Mouse (Mus musculus) cerebellum, postnatal 36 days (tissue): ENCODE measurements around the gene Lurap1.
A peak's percentile ranks its signal among the peaks of the same experiment; 100 is the strongest.

Experiments used
- DNase-seq, 2 experiments: peaks; one replicate each; pipeline ENCODE4 v3.0.0; 2021 to 2022; ENCODE audit warnings: mixed read lengths in 2 of 2

Gene Lurap1

DNA sequence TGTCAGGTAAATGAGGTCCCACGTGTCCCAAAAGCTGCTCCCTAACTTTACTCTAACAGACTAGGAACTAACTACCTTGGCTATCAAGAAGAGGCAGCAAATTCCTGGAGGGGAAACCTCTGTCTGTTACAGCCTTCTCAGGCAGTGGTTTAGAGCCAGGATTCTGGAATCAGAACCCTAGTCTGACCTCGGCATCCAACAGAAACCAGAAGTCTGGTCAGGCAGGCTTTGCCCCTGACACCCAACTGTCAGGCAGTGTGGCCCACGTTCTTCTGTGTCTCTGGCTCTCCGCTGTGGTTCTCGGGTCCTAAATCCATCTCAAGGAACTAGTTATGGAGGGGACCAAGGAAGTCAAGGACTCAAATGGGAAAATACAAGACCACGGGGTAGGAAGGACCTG lies at the start of gene Lurap1:
Gene Lurap1 (minus strand): TSS at position 101 of the 400 bp plus-strand sequence.
- DNase-seq: no peak

GRCm38 (mm10) chr4:116198422-116198821 lies 47.3 kb upstream of the Lurap1 start:
- peak; percentile 33 to 47 for DNase-seq

DNA sequence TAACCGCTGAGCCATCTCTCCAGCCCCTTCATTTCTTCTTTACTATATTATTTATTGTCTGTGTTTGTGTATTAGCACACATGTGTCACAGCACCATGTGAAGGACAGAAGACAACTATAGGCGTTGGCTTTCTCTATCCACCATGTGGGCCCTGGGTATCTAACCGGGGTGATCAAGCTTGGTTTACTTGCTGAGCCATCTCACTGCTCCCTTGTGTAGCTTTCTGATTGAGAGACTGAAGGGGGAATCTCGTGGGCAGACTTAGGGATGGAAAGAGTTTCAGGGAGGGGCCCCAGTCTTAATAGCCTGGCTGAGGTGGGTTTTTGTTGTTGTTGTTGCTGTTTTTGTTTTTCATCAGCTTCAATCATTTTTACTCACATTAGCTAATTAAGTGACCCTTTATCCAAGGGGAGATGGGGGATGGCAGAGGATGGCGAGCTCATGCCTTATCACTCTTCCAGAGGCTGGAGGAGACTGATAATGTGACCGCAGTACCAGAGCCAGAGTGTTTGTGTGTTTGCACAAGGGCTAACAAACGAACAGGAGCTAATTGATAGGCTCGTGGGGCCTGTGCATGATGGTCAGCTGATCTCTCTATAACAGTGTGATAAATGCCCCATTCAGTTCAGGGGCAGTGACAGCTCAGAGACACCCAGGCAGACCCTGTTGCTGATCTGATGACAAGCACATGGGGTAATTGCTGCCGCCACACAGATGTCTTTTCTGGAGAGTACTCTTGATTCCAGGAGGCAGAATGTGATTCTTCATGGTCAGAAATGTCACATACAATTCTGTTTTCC lies 42.6 kb upstream of the Lurap1 start:
- no peak for DNase-seq

- no peak for DNase-seq
Observed at GRCm38 (mm10) chr4:116192286-116192835, 41.2 kb upstream of the Lurap1 start.

- peak in 1 of 2 experiments; percentile 31 for DNase-seq
Observed at GRCm38 (mm10) chr4:116185083-116185482, 33.9 kb upstream of the Lurap1 start.

GRCm38 (mm10) chr4:116182745-116183144 lies 31.6 kb upstream of the Lurap1 start:
- DNase-seq: peak; percentile 72 to 77

DNA sequence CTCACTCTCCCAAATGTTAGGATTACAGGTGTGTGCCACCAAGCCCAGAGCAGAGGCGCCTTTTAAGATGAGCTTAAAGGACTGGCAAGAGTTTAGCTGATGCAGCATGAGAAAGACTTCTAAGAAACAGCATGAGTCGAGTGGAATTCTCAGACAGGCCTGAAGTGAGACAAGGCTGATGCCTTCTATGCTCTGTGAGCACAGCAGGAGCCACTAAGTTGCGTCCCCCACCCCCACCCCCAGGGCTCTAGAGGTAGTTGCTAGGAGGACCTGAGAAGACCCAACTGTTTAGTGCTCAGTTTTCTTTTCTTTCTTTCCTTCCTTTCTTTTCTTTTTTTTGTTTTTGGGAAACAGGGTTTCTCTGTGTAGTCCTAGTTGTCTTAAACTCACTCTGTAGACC lies 30.9 kb upstream of the Lurap1 start:
- no peak for DNase-seq

DNA sequence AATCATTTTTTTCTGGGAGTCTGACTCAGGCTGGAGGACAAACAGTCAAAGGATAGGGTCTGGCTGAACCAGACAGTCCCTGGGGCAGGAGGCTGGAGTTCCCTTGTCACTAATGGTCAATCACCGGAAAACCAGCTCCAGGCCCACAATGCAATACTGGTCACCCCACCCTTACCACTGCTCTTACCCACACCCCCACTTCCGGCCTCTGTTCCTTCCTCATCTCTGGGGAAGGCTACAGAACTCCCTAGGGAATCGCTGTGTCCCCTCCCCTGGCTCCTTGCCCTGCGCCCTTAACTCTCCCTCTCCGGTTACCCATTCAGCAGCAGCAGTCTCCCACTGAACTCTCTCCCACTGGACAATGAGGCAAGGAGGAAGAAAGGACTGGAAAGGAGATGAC lies 26.0 kb upstream of the Lurap1 start:
- DNase-seq: peak; percentile 56 to 67

- peak; percentile 98 to 99 for DNase-seq
Observed at GRCm38 (mm10) chr4:116176543-116176988, 25.4 kb upstream of the Lurap1 start.

- DNase-seq: peak; percentile 68 to 79
Observed at GRCm38 (mm10) chr4:116175711-116176542, 24.8 kb upstream of the Lurap1 start.

- DNase-seq: peak; percentile 28 to 53
Observed at GRCm38 (mm10) chr4:116175136-116175535, 24.0 kb upstream of the Lurap1 start.

DNA sequence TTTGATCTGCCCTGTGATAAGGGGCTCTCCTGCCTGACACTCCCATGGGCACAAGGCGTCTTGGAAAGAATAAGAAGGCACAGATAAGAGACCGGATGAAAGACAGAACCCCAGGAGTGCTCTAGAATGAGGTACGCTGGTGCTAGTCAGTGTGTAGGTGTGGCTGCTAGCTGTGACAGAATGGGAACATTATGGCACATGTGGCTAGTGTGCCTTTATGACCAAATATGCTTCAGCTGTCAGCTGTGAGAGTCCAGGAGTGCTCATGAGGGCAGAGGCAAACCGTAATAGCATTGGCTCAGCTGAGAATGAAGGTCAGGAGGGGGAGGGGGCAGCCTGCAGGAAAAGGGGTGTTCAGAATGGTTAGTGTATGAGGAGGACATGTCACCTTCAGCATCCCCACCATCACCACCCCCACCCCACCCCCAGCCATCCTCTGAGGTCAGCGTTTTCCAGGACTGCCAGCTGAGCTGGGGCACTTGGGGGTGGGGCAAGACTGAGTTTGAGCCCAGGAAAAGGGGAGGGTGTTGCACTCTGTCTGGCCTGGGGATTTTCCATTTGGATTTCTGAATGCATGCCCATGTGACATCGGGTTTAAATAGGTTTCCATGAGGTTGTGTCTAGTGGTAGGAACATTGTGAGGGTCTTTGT lies 23.5 kb upstream of the Lurap1 start:
- DNase-seq: peak; percentile 76 to 77

GRCm38 (mm10) chr4:116173752-116174151 lies 22.6 kb upstream of the Lurap1 start:
- peak in 1 of 2 experiments; percentile 33 for DNase-seq

DNA sequence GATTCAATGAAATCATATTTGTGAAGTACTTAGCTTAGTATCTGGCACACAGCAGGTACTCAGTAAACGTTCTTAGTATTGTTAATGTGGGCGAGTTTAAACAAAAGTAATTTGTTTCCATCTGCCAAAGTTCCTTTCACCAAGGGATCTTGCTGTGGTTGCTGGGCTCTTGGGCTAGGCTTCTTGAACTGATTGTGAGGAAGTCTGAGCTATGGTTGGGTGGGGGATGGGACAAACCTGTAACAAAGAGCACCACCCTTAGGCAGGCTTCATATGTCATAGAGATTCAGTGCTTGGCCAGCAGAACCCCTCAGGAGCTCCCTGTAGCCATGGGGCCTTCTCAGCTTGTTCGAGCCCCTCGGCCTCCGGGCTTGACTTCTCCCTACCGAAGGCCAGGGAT lies 21.9 kb upstream of the Lurap1 start, which contains the start of the genes 1700042G07Rik and Gm49337:
Gene 1700042G07Rik (plus strand): TSS at position 301 of the 400 bp plus-strand sequence.
Gene Gm49337 (plus strand): TSS at position 313 of the 400 bp plus-strand sequence.
- peak in 1 of 2 experiments; percentile 19 for DNase-seq

- no peak for DNase-seq
Observed at GRCm38 (mm10) chr4:116169353-116169672, 18.2 kb upstream of the Lurap1 start.

- peak; percentile 87 to 91 for DNase-seq
Observed at GRCm38 (mm10) chr4:116168617-116169352, 17.6 kb upstream of the Lurap1 start.

GRCm38 (mm10) chr4:116167404-116167803 lies 16.3 kb upstream of the Lurap1 start, which contains the start of gene Tspan1:
TSS of gene Tspan1 (minus strand) at chr4:116167601.
- DNase-seq: peak; percentile 49 to 52

- DNase-seq: no peak
Observed at GRCm38 (mm10) chr4:116165708-116166407, 14.7 kb upstream of the Lurap1 start.

- no peak for DNase-seq
Observed at GRCm38 (mm10) chr4:116164759-116165554, 13.8 kb upstream of the Lurap1 start.

DNA sequence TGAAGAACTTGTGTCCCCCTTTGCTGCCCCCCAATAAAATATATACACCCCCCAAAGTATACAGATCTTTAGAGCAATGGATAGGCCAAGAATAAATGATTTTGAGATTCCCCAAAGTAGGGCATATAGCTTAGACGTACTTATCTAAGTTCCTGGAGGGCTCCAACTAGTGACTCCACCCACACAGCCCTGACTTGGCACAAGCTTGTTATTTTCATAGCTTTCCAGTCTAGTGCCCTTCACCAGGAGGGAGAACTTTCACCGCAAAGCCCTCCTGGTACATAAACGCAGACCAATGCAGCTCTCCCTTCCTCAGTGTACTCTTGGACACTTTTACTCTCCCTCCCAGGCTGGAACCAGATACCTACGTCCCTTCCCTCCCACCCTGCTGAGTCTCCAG lies 11.0 kb upstream of the Lurap1 start:
- DNase-seq: no peak
